Mouse (Mus musculus): ENCODE measurements around the gene Pard3.

- TF ChIP-seq POLR2A (IDR thresholded peaks at IDR 0.05; ENCODE audit: borderline replicate concordance, extremely low read depth, low read depth, low read length) (no peak), CTCF (IDR thresholded peaks at IDR 0.05; ENCODE audit: insufficient read depth, low read length) (no peak)
Observed at GRCm38 (mm10) chr8:127194786-127195407, 131.2 kb downstream of the Pard3 start.

All from lung, adult 2 months (tissue).